Mouse (Mus musculus) E14TG2a.4 (cell line): Measurements from ENCODE around the gene Lrrc75a.

Source experiments
- CTCF ChIP-seq: conservative IDR thresholded peaks from 2 replicates; pipeline ENCODE4 v1.5.1; 2014; ENCODE audit warnings: low read length
- NANOG ChIP-seq: IDR thresholded peaks from 2 replicates; pipeline ENCODE4 v1.6.1; 2014; ENCODE audit warnings: borderline replicate concordance, low read length, mixed read lengths
- POU5F1 ChIP-seq: IDR thresholded peaks from 2 replicates; pipeline ENCODE4 v1.6.1; 2014; ENCODE audit warnings: low read length, borderline replicate concordance

- no peak for TF ChIP-seq CTCF
- TF ChIP-seq POU5F1, result no peak
- TF ChIP-seq NANOG, result no peak
These were observed 46.3 kb downstream of the Lrrc75a start for GRCm38 (mm10) chr11:62601732-62602618.
